Comparison of ENCODE assay signal across 8 mouse cellular contexts in the genomic region with DNA sequence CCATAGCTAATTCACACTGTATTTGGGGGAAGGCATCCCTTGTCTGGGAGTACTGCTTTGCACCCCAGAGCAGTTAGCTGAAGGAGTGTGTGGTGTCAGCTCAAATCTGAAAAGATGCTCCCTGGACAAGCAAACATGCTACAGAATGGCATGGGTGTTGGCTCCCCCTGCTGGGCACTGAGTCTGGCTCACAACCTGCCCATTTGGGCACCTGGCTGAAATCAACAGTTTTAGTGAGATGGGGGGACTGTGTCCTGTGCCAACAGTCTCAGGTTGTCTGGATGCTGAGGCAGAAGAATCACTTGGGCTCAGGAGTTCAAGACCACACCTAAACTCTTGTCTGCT. TPM values are rescaled to one million over a fixed set of nuclear protein-coding genes. Genes with fewer than 3 reads are reported as not detected.
DNase-seq lines count a peak whose midpoint lies in the region; ATAC-seq and TF ChIP-seq lines count a peak whose summit lies in the region.

No protein-coding gene starts in this region.

- peak; percentile 29 to 63 for DNase-seq in adrenal gland, postnatal 4 days (ENCODE audit: low spot score in 2 of 2)
- DNase-seq in hindbrain, embryonic 11.5 days (ENCODE audit: low spot score) = peak; percentile 79
- peak; percentile 44 for DNase-seq in layer of hippocampus, adult 9-11 months
- DNase-seq in lung, postnatal 10 days = peak; percentile 73
- peak; percentile 79 for DNase-seq in retina, embryonic 14.5 days (ENCODE audit: low spot score)
- DNase-seq in thymus, postnatal 25 days = peak; percentile 66

- TF ChIP-seq EP300 in ES-Bruce4 (IDR thresholded peaks at IDR 0.05; ENCODE audit: insufficient read depth, low read depth, low read length) = no peak

- TF ChIP-seq CTCF in ES-Bruce4 (IDR thresholded peaks at IDR 0.05; ENCODE audit: low read depth, low read length) = peak; percentile 89

- H3K36me3 ChIP-seq in ES-Bruce4 (ENCODE audit: control insufficient read depth, insufficient read depth, low read length, poor library complexity, severe bottlenecking) = no peaks in the 10 kb centered on the region
- no peaks in the 10 kb centered on the region for H3K36me3 ChIP-seq in embryonic facial prominence, embryonic 15.5 days
- H3K36me3 ChIP-seq in hindbrain, embryonic 11.5 days (ENCODE audit: control insufficient read depth, insufficient read depth, low read length) = no peaks in the 10 kb centered on the region

- no peak overlapping the region for H3K9ac ChIP-seq in ES-Bruce4 (ENCODE audit: low read depth, poor library complexity, severe bottlenecking)
- H3K9ac ChIP-seq in embryonic facial prominence, embryonic 15.5 days = no peak overlapping the region
- no peak overlapping the region for H3K9ac ChIP-seq in hindbrain, embryonic 11.5 days (ENCODE audit: low read depth, low read length)

- H3K4me3 ChIP-seq in ES-Bruce4 (ENCODE audit: low read depth, low read length) = no peak overlapping the region
- H3K4me3 ChIP-seq in embryonic facial prominence, embryonic 15.5 days (replicated peaks) = no peak overlapping the region
- no peak overlapping the region for H3K4me3 ChIP-seq in hindbrain, embryonic 11.5 days (ENCODE audit: low read depth, low read length)

- H3K4me2 ChIP-seq in embryonic facial prominence, embryonic 15.5 days (replicated peaks) = no peak overlapping the region
- no peak overlapping the region for H3K4me2 ChIP-seq in hindbrain, embryonic 11.5 days (replicated peaks; ENCODE audit: low read depth, low read length)

- TF ChIP-seq POLR2A in ES-Bruce4 (IDR thresholded peaks at IDR 0.05; ENCODE audit: insufficient read depth, low read length) = no peak

- H3K4me1 ChIP-seq in ES-Bruce4 (ENCODE audit: control insufficient read depth, insufficient read depth, low read length) = no peaks in the 10 kb centered on the region
- no peaks in the 10 kb centered on the region for H3K4me1 ChIP-seq in embryonic facial prominence, embryonic 15.5 days
- no peaks in the 10 kb centered on the region for H3K4me1 ChIP-seq in hindbrain, embryonic 11.5 days (replicated peaks; ENCODE audit: control insufficient read depth, insufficient read depth, low read length)

- peak; percentile 7; the same call in 1 of the 2 replicates for ATAC-seq in embryonic facial prominence, embryonic 15.5 days (ENCODE audit: insufficient number of reproducible peaks, low FRiP score, low TSS enrichment, low read depth)
- ATAC-seq in hindbrain, embryonic 11.5 days (ENCODE audit: low FRiP score) = peak; percentile 66

- H3K9me3 ChIP-seq in ES-Bruce4 (replicated peaks; ENCODE audit: control insufficient read depth, insufficient read depth, low read length, poor library complexity, severe bottlenecking) = no peaks in the 10 kb centered on the region
- H3K9me3 ChIP-seq in embryonic facial prominence, embryonic 15.5 days (replicated peaks) = no peaks in the 10 kb centered on the region
- no peaks in the 10 kb centered on the region for H3K9me3 ChIP-seq in hindbrain, embryonic 11.5 days (ENCODE audit: control insufficient read depth, low read length)

- H3K27ac ChIP-seq in ES-Bruce4 (ENCODE audit: insufficient read depth, low read length) = no peak overlapping the region
- no peak overlapping the region for H3K27ac ChIP-seq in embryonic facial prominence, embryonic 15.5 days (replicated peaks)
- no peak overlapping the region for H3K27ac ChIP-seq in hindbrain, embryonic 11.5 days (ENCODE audit: low read depth, low read length)

- H3K27me3 ChIP-seq in ES-Bruce4 (ENCODE audit: control insufficient read depth, insufficient read depth, low read length, poor library complexity, severe bottlenecking) = no peaks in the 10 kb centered on the region
- H3K27me3 ChIP-seq in embryonic facial prominence, embryonic 15.5 days = peaks cover 12% of the 10 kb centered on the region; the same call in 1 of the 2 replicates
- H3K27me3 ChIP-seq in hindbrain, embryonic 11.5 days (ENCODE audit: control insufficient read depth, insufficient read depth, low read length) = no peaks in the 10 kb centered on the region

RNA-seq across cellular contexts. Expression of gene Ffar1, which starts 2.1 kb away (rescaled TPM):
- not detected in 2 replicates for polyA plus RNA-seq in ES-Bruce4 (2011; ENCODE audit: insufficient read depth, insufficient read length, low read depth, missing spikeins)
- total RNA-seq in adrenal gland, postnatal 4 days (2021) = under 1 TPM in 1 of 2 experiments, not detected in 1; 0.59 TPM
- polyA plus RNA-seq in embryonic facial prominence, embryonic 15.5 days (2015; fragmentation: Nextera tagmentation; extraction: Ambion mirVana) = not detected in 2 replicates
- not detected in 2 replicates for polyA plus RNA-seq in hindbrain, embryonic 11.5 days (2014; fragmentation: Nextera tagmentation; extraction: Ambion mirVana)

RNA-seq across cellular contexts. Expression of gene Ffar3, which starts 3.3 kb away (rescaled TPM):
- not detected in 2 replicates for polyA plus RNA-seq in ES-Bruce4 (2011; ENCODE audit: insufficient read depth, insufficient read length, low read depth, missing spikeins)
- 1 to 10 TPM in 1 of 2 experiments, under 1 TPM in 1; 0.37 to 1.6 TPM for total RNA-seq in adrenal gland, postnatal 4 days (2021)
- not detected in 2 replicates for polyA plus RNA-seq in embryonic facial prominence, embryonic 15.5 days (2015; fragmentation: Nextera tagmentation; extraction: Ambion mirVana)
- polyA plus RNA-seq in hindbrain, embryonic 11.5 days (2014; fragmentation: Nextera tagmentation; extraction: Ambion mirVana) = not detected in 2 replicates

RNA-seq across cellular contexts. Expression of gene Cd22, which starts 20.9 kb away (rescaled TPM):
- not detected in 2 replicates for polyA plus RNA-seq in ES-Bruce4 (2011; ENCODE audit: insufficient read depth, insufficient read length, low read depth, missing spikeins)
- total RNA-seq in adrenal gland, postnatal 4 days (2021) = under 1 TPM; 0.73 to 0.90 TPM
- polyA plus RNA-seq in embryonic facial prominence, embryonic 15.5 days (2015; fragmentation: Nextera tagmentation; extraction: Ambion mirVana) = 0.11 and 0.20 TPM in 2 replicates
- polyA plus RNA-seq in hindbrain, embryonic 11.5 days (2014; fragmentation: Nextera tagmentation; extraction: Ambion mirVana) = not detected in 2 replicates

RNA-seq across cellular contexts. Expression of gene Ffar2, which starts 35.7 kb away (rescaled TPM):
- not detected in 2 replicates for polyA plus RNA-seq in ES-Bruce4 (2011; ENCODE audit: insufficient read depth, insufficient read length, low read depth, missing spikeins)
- 1 to 10 TPM; 2.7 to 2.9 TPM for total RNA-seq in adrenal gland, postnatal 4 days (2021)
- polyA plus RNA-seq in embryonic facial prominence, embryonic 15.5 days (2015; fragmentation: Nextera tagmentation; extraction: Ambion mirVana) = 0.14 TPM in 1 of 2 replicates, not detected in the other
- polyA plus RNA-seq in hindbrain, embryonic 11.5 days (2014; fragmentation: Nextera tagmentation; extraction: Ambion mirVana) = 0.20 TPM in 1 of 2 replicates, not detected in the other

RNA-seq across cellular contexts. Expression of gene Mag, which starts 55.4 kb away (rescaled TPM):
- polyA plus RNA-seq in ES-Bruce4 (2011; ENCODE audit: insufficient read depth, insufficient read length, low read depth, missing spikeins) = 0.85 TPM in 1 of 2 replicates, not detected in the other
- total RNA-seq in adrenal gland, postnatal 4 days (2021) = 1 to 10 TPM in 1 of 2 experiments, under 1 TPM in 1; 0.45 to 1.4 TPM
- 1.00 and 1.4 TPM in 2 replicates for polyA plus RNA-seq in embryonic facial prominence, embryonic 15.5 days (2015; fragmentation: Nextera tagmentation; extraction: Ambion mirVana)
- polyA plus RNA-seq in hindbrain, embryonic 11.5 days (2014; fragmentation: Nextera tagmentation; extraction: Ambion mirVana) = 0.28 and 0.73 TPM in 2 replicates
